Mouse (Mus musculus) layer of hippocampus, adult 8-10 months (tissue): ENCODE measurements around the gene Fmnl3. TPM values are rescaled to one million over a fixed set of nuclear protein-coding genes. Genes with fewer than 3 reads are reported as not detected.

Experiments used
- total RNA-seq, 4 experiments: library from RNA; stranded (reverse); gene quantifications; 2 replicates each; pipeline ENCODE4 v1.2.4; 2022

Gene Fmnl3
- total RNA-seq, 4 experiments from 2014 or later, result 8.9 to 19.6 (median 14.1) TPM

Other genes with a start within 250 kb of the Fmnl3 start
- gene Spats2, start 244.6 kb downstream of the Fmnl3 start, total RNA-seq, result 10 to 100 TPM; 29.6 to 31.8 (median 30.0) TPM
- gene Kcnh3, start 145.6 kb downstream of the Fmnl3 start, total RNA-seq, result 10 to 100 TPM; 77.9 to 90.0 (median 86.8) TPM
- gene Mcrs1, start 118.5 kb downstream of the Fmnl3 start, total RNA-seq, result 10 to 100 TPM; 69.6 to 85.0 (median 73.3) TPM
- 100 to 1,000 TPM in 1 of 4 experiments, 10 to 100 TPM in 3; 93.1 to 117 (median 99.9) TPM for gene Prpf40b, start 75.4 kb downstream of the Fmnl3 start, total RNA-seq
- gene Fam186b, start 74.6 kb downstream of the Fmnl3 start, total RNA-seq, result 1 to 10 TPM in 3 of 4 experiments, under 1 TPM in 1; 0.61 to 2.6 (median 1.6) TPM
- gene Tmbim6, start 22.4 kb upstream of the Fmnl3 start, total RNA-seq, result 100 to 1,000 TPM; 349 to 403 (median 360) TPM
- gene Nckap5l, start 87.3 kb upstream of the Fmnl3 start, total RNA-seq, result 10 to 100 TPM; 15.5 to 24.3 (median 19.8) TPM
- 1 to 10 TPM; 4.9 to 6.1 (median 5.3) TPM for gene Bcdin3d, start 104.2 kb upstream of the Fmnl3 start, total RNA-seq
- 100 to 1,000 TPM; 370 to 420 (median 399) TPM for gene Faim2, start 157.7 kb upstream of the Fmnl3 start, total RNA-seq
- under 1 TPM in 1 of 4 experiments, not detected in 3; 0.32 TPM for gene Aqp2, start 208.6 kb upstream of the Fmnl3 start, total RNA-seq
- not detected for gene Aqp5, start 220.3 kb upstream of the Fmnl3 start, total RNA-seq
- gene Aqp6, start 230.9 kb upstream of the Fmnl3 start, total RNA-seq, result under 1 TPM in 1 of 4 experiments, not detected in 3; 0.36 TPM